Mouse (Mus musculus) bone marrow macrophage, adult 2 months (primary cell): ENCODE results near the gene Rapgef2.

Experiments
- CTCF ChIP-seq: IDR thresholded peaks from 2 replicates; pipeline ENCODE4 v1.5.1; 2012; ENCODE audit warnings: low read depth, mild to moderate bottlenecking, low read length, moderate library complexity
- POLR2A ChIP-seq: IDR thresholded peaks from 2 replicates; pipeline ENCODE4 v1.6.1; 2012; ENCODE audit warnings: mild to moderate bottlenecking, low read depth, low read length, borderline replicate concordance

- TF ChIP-seq CTCF (no peak), POLR2A (no peak)
Measured at GRCm38 (mm10) chr3:79119983-79120382, 166.3 kb downstream of the Rapgef2 start.
